Mouse (Mus musculus) ES-E14 (cell line): Measurements from ENCODE around the gene Zp3.

Experiments
- HCFC1 ChIP-seq: IDR thresholded peaks from 2 replicates; pipeline ENCODE4 v1.6.1; 2012; ENCODE audit warnings: low read length, inconsistent platforms, borderline replicate concordance; ENCODE audit not compliant: insufficient read depth
- MAFK ChIP-seq: IDR thresholded peaks from 2 replicates; pipeline ENCODE4 v1.6.1; 2014; ENCODE audit warnings: mild to moderate bottlenecking, low read depth, low read length, inconsistent platforms; ENCODE audit not compliant: insufficient read depth
- ZC3H11A ChIP-seq: IDR thresholded peaks from 2 replicates; pipeline ENCODE4 v1.6.1; 2012; ENCODE audit warnings: low read depth, mild to moderate bottlenecking, inconsistent platforms, low read length, borderline replicate concordance
- ZNF384 ChIP-seq: IDR thresholded peaks from 2 replicates; pipeline ENCODE4 v1.6.1; 2012; ENCODE audit warnings: low read depth, low read length, inconsistent platforms

DNA sequence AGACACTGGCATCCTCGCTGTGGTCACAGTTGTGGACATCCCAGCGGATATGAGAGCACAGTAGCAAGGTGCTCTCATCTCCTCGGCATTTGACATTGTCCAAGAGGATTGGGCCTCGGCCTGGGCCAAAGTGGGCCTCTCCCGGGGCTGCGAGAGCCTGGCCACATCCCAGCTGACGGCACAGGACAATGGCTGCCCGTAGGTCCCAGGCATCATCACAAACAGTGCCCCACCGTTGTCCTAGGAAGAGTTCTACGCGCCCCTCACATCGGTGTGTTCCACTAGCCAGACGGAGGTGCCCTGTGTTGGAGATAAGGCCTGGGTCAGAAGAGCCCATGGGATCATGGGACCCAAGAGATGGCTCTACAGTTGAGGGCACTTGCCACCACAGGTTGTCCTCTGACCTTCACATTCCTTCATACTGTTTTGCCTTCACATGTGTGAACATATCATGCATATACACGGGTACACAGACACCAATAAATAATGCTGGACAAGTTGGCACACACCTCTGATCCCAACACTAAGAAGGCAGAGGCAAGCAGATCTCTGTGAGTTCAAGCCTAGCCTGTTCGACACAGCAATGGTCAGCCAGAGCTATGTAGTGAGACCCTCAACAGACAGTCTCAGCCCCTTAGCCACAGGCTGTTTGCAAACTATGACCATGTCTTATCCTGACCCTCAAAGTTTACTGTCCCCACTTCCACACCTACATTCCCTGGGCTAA is 18.8 kb upstream of the Zp3 start:
- no peak for TF ChIP-seq ZNF384
- TF ChIP-seq ZC3H11A, result no peak
- no peak for TF ChIP-seq HCFC1
- no peak for TF ChIP-seq MAFK
